Mouse (Mus musculus) cerebellum, postnatal 36 days (tissue): ENCODE measurements at regions not wholly inside any gene's neighbourhood (a gene's known extent, or its start where the extent isn't known, plus 50 kb on each side); places are given as distances from the start of the nearest gene placed in this dataset.
"Not testable (repeated sequence)": the region's sequence is repeated elsewhere in the genome, so short reads cannot be mapped to it uniquely, and the experiment has no call there.

ENCODE experiments used
- DNase-seq, 2 experiments: peaks; one replicate each; pipeline ENCODE4 v3.0.0; 2021 to 2022; ENCODE audit warnings: mixed read lengths in 2 of 2

- no peak for DNase-seq
Measured at GRCm38 (mm10) chr14:66584699-66585098, 575.7 kb upstream of the Gulo start.

GRCm38 (mm10) chr14:66579904-66580492 lies 571.0 kb upstream of the Gulo start:
- no peak for DNase-seq

- no peak for DNase-seq
Measured at GRCm38 (mm10) chr14:66566600-66566999, 557.6 kb upstream of the Gulo start.

- DNase-seq: no peak
Measured at GRCm38 (mm10) chr14:66562744-66563143, 553.7 kb upstream of the Gulo start.

- DNase-seq: no peak
Measured at GRCm38 (mm10) chr14:66561715-66562114, 552.7 kb upstream of the Gulo start.

- no peak for DNase-seq
Measured at GRCm38 (mm10) chr14:66561042-66561590, 552.1 kb upstream of the Gulo start.

- no peak for DNase-seq
Measured at GRCm38 (mm10) chr14:66558393-66558792, 549.4 kb upstream of the Gulo start.

DNA sequence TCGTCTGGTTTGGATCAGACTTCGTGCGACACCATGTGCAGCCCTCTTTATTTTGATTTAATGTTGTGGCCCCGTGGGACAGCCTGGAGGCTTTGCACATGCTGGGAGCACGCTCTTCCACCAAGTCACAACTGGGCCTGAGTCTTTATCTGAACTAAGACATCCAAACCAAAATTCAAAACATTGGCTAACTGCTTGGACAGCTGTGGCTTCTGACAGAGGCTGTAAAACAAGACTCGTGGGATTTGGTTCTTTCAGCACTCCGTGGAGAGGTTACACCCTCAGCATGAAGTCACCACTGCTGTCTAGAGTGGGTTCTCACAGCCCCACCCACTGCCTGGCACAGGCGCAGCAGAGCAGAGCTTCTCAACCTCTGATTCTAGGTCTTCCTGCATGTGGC lies 548.6 kb upstream of the Gulo start:
- no peak for DNase-seq

- no peak for DNase-seq
Measured at GRCm38 (mm10) chr14:66538498-66538897, 529.5 kb upstream of the Gulo start.

DNA sequence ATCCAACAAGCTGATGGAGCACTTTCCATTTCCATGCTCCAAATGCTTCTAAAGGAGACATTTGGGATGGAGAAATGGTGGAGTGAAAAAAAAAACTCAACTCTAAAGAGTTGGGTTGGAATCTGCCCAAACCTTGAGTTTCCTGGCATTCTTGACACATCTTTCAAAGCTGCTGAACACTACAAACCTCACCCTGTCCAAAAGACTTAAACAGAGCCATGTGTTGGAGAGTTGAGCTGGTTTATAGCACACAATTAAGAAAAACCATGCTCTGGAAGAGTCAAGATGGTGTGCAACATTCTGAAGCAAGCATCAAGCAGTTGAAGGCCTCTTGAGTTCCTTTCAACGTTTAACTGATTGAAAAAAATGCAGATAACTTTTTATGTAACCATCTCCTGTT lies 525.7 kb upstream of the Gulo start:
- DNase-seq: no peak

- DNase-seq: no peak
Measured at GRCm38 (mm10) chr14:66528135-66528534, 519.1 kb upstream of the Gulo start.

- DNase-seq: no peak
Measured at GRCm38 (mm10) chr14:66527061-66527460, 518.1 kb upstream of the Gulo start.

DNA sequence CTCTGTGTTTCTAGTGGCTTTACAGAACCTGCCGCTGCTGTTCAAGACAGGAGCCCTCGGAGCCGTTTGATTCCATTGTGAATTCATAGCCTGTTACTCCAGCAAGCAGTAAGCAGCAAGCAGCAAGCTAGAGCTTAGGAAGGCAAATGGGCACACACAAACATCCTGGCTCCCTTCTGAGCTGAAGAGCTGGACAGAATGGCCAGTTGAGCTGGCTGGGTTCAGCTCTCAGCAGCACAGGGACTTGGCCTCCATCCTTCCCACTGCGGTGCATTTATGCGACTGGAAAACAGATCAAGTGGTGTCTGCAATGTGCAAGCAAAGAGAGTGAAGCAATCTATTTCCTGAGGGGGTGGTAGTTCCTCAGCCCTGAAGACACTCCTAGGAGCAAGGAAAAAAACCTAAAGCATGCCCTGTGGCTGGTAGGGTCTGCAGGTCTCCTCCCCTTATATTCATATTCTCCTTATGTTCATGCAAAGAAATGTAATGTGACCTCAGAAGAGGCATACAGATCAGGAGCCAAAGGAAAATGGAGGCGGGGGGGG lies 513.9 kb upstream of the Gulo start:
- peak in 1 of 2 experiments; percentile 4 for DNase-seq

DNA sequence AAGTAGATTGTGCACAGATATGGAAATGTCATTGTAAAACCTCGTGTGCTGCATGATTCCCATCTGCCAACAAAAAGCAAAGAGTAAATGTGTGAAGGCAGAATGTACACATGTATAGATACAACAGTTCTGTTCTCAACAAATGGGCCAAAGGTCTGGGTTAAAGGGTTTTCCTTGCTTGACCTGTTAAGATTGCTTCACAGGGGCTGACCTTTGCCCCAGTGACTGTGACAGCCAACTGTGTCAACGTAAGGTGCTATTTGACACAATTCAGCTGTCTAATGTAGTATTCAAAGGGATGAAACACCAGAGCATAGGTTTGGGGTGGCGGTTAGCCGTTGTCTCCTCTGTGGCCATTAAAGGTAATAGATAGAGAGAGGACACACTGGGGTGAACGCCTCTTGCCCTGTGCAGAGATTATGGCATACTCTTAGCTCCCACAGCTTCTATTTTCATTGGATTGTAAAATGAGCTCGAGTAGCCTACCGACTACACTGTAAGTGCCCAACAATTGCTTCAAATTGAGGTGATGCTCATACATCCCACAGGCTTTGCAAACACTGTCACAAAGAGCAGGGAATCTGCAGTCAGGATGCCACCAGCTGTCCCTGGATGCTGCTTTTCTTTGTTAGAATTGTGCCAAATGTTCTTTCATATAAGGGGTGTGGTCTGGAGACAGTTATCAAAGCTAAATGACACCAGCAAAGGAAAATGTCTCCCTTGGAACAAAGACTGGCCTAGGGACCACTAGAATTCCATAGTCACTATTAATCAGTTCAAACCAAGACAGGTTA lies 513.0 kb upstream of the Gulo start:
- DNase-seq: no peak

DNA sequence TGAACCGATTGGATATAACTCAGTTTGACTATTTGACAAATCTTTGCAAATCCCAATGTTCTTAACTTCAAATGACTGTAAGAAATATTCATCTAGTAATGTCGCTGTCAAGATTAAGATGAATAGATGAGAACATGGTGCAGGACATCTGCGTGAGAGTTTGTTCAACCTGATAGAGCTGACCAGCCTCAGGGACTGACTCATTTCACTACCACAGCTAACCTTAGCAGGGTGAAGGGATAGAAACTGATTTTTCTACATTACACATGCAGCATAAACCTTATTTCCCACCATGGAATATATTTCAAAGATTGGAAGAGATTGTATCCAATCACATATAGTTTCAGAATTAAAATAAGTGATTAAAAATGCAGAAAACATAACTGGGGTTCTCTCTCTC lies 507.8 kb upstream of the Gulo start:
- no peak for DNase-seq

- DNase-seq: no peak
Measured at GRCm38 (mm10) chr14:66510750-66511149, 501.7 kb upstream of the Gulo start.

DNA sequence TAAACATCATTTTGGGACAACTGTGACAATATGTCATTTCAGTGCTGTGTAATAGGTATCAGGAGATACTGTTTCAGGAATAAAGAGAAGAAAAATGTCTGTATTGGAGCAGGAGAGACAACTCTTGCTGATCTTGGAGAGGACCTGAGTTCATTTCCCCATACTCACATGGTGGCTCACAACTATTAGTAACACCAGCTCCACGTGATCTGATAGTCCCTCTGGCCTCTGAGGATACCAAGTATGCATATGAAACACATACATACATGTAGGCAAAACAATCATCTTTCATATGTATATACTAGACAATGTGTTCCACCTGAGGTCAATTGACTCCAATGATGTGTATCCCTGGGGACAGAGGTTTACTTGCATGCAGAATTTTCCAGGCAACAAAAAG lies 501.2 kb upstream of the Gulo start:
- no peak for DNase-seq

DNA sequence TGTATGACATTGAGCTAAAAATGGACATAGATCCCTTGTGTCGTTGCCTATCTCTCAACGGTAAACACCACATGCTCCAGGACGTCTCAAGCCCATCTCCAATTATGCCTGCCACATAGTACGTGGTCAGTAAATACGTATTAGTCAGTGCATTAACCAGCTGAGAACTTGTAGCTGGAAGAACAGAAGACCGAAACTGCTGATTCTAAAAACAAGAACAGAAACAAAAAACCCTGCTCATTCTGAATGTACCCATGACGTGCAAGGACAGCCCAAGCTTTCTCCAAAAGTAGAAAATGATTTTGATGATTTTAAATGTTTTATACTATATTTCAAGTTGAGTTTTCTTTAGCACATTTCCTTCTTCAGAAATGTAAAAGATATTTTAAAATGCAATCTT lies 500.7 kb upstream of the Gulo start:
- no peak for DNase-seq

- DNase-seq: no peak
Measured at GRCm38 (mm10) chr14:66501995-66502394, 493.0 kb upstream of the Gulo start.

GRCm38 (mm10) chr14:66499896-66500295 lies 490.9 kb upstream of the Gulo start:
- peak in 1 of 2 experiments; percentile 6 for DNase-seq

DNA sequence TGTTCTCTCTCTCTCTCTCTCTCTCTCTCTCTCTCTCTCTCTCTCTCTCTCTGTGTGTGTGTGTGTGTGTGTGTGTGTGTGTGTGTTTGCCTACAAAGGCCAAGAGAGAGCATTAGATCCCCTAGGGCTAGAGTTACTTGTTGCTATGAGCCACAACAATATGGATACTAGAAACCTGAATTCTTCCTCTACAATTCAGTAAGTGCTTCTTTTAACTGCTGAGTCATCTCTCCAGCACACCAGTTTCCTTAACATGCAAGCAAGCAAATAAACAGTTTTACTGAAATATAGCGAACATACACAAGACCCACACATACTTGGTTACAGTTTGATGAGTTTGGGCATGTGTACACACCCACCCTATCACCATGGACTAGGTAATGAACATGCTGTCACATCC lies 486.1 kb upstream of the Gulo start:
- DNase-seq: no peak

GRCm38 (mm10) chr14:66494518-66494923 lies 485.5 kb upstream of the Gulo start:
- DNase-seq: peak in 1 of 2 experiments; percentile 4

- DNase-seq: no peak
Measured at GRCm38 (mm10) chr14:66493691-66494121, 484.7 kb upstream of the Gulo start.

GRCm38 (mm10) chr14:66484751-66485150 lies 475.7 kb upstream of the Gulo start:
- not testable (repeated sequence) for DNase-seq
